Mouse (Mus musculus) lung, embryonic 14.5 days (tissue): ENCODE measurements around the gene Gm3238. TPM values are rescaled to one million over a fixed set of nuclear protein-coding genes. Genes with fewer than 3 reads are reported as not detected.
"Not testable (repeated sequence)": the region's sequence is repeated elsewhere in the genome, so short reads cannot be mapped to it uniquely, and the experiment has no call there.

Source experiments
- ATAC-seq: fragments of 200-750 bp; cut with Nextera tagmentation; 2 replicates; pipeline ENCODE4 v1.8.0; 2017; ENCODE audit warnings: mild to moderate bottlenecking, moderate TSS enrichment, moderate library complexity; ENCODE audit not compliant: insufficient read depth
- DNase-seq: peaks from one replicate; pipeline ENCODE4 v3.0.0-alpha.2; 2015
- H3K27ac ChIP-seq: fragments of 300-500 bp; sonication (generic); 2 replicates; pipeline ENCODE4 v1.5.1; 2014; ENCODE audit warnings: low read depth, mild to moderate bottlenecking, moderate library complexity
- H3K27me3 ChIP-seq: fragments of 300-500 bp; sonication (generic); 2 replicates; pipeline ENCODE4 v1.6.1; 2014; ENCODE audit warnings: low read length, control low read depth; ENCODE audit not compliant: insufficient read depth
- H3K36me3 ChIP-seq: fragments of 300-500 bp; sonication (generic); 2 replicates; pipeline ENCODE4 v1.6.1; 2014; ENCODE audit warnings: control low read depth; ENCODE audit not compliant: insufficient read depth
- H3K4me1 ChIP-seq: fragments of 300-500 bp; sonication (generic); 2 replicates; pipeline ENCODE4 v1.6.1; 2014; ENCODE audit warnings: antibody characterized with exemption, control low read depth; ENCODE audit not compliant: insufficient read depth
- H3K4me2 ChIP-seq: fragments of 300-500 bp; sonication (generic); 2 replicates; pipeline ENCODE4 v1.6.1; 2014; ENCODE audit warnings: mild to moderate bottlenecking
- H3K4me3 ChIP-seq: fragments of 300-500 bp; sonication (generic); 2 replicates; pipeline ENCODE4 v1.5.1; 2014; ENCODE audit warnings: low read depth, low read length
- H3K9ac ChIP-seq: fragments of 300-500 bp; sonication (generic); 2 replicates; pipeline ENCODE4 v1.6.1; 2014
- H3K9me3 ChIP-seq: fragments of 300-500 bp; sonication (generic); 2 replicates; pipeline ENCODE4 v1.6.1; 2016; ENCODE audit warnings: low read depth, low read length, control low read depth
- CTCF ChIP-seq: IDR thresholded peaks from 2 replicates; pipeline ENCODE4 v1.5.1; 2016; ENCODE audit warnings: antibody characterized with exemption, low read depth
- WGBS: fragments of 180-500 bp; shearing (Covaris S2); extraction: QIAGEN DNeasy Blood & Tissue Kit; methylation state at CpG from one replicate; pipeline ENCODE4 v1.1.7; 2014; 5-methylcytosine and 5-hydroxymethylcytosine counted together
- polyA plus RNA-seq: library from polyadenylated mRNA; unstranded; fragments of >200 nt; fragmentation: Nextera tagmentation; extraction: Ambion mirVana; gene quantifications from 2 replicates; pipeline ENCODE4 v1.2.1, GENCODE M21; 2014

Gm3238 gene
- not detected in 2 replicates for polyA plus RNA-seq

GRCm38 (mm10) chr10:77771225-77771624 is at the start of gene Gm3238:
TSS of gene Gm3238 (minus strand) at chr10:77771325.
- not testable (repeated sequence) for DNase-seq, H3K4me2 ChIP-seq, H3K27ac ChIP-seq, H3K36me3 ChIP-seq, H3K9ac ChIP-seq, H3K27me3 ChIP-seq, H3K4me3 ChIP-seq, H3K4me1 ChIP-seq, H3K9me3 ChIP-seq, ATAC-seq
- WGBS, result 50% methylated on average over 1 of the region's 1 CpGs

GRCm38 (mm10) chr10:77819203-77819602 is 48.1 kb upstream of the Gm3238 start:
- Histone ChIP-seq H3K27me3 (no peaks in the 10 kb centered on the region), H3K27ac (no peak overlapping the region), H3K9ac (no peak overlapping the region), H3K36me3 (no peaks in the 10 kb centered on the region), H3K9me3 (no peaks in the 10 kb centered on the region), H3K4me2 (no peak overlapping the region), H3K4me3 (no peak overlapping the region), H3K4me1 (no peaks in the 10 kb centered on the region)
- WGBS, result 27% methylated on average over 4 of the region's 4 CpGs
- ATAC-seq, result no peak
- DNase-seq, result no peak
- no peak for TF ChIP-seq CTCF

- H3K9me3 ChIP-seq, result no peaks in the 10 kb centered on the region
- ATAC-seq, result no peak
- H3K27me3 ChIP-seq, result no peaks in the 10 kb centered on the region
- no peaks in the 10 kb centered on the region for H3K36me3 ChIP-seq
- no peak for DNase-seq
- H3K27ac ChIP-seq, result no peak overlapping the region
- H3K4me1 ChIP-seq, result no peaks in the 10 kb centered on the region
- no peak for TF ChIP-seq CTCF
- WGBS, result 93% methylated on average over 4 of the region's 4 CpGs
- no peak overlapping the region for H3K4me2 ChIP-seq
- H3K9ac ChIP-seq, result no peak overlapping the region
- H3K4me3 ChIP-seq, result no peak overlapping the region
Observed at GRCm38 (mm10) chr10:77818523-77818922, 47.4 kb upstream of the Gm3238 start.

- TF ChIP-seq CTCF, result peak; percentile 76
Observed at GRCm38 (mm10) chr10:77815514-77815913, 44.4 kb upstream of the Gm3238 start.

GRCm38 (mm10) chr10:77814382-77814781 is 43.3 kb upstream of the Gm3238 start, which contains the start of gene Gm2696:
TSS of gene Gm2696 (plus strand) at chr10:77814682.
- ATAC-seq (no peak), DNase-seq (no peak)
- Histone ChIP-seq H3K4me3 (no peak within 1 kb of the TSS), H3K36me3 (no peaks in the 10 kb centered on the region), H3K27ac (no peak within 1 kb of the TSS), H3K9me3 (no peaks in the 10 kb centered on the region), H3K27me3 (no peaks in the 10 kb centered on the region), H3K9ac (no peak within 1 kb of the TSS), H3K4me1 (no peaks in the 10 kb centered on the region), H3K4me2 (no peak within 1 kb of the TSS)
- 24% methylated on average over 4 of the region's 4 CpGs for WGBS
- no peak for TF ChIP-seq CTCF

More at GRCm38 (mm10) chr10:77815514-77815913, 44.4 kb upstream of the Gm3238 start:
- Histone ChIP-seq H3K4me3 (no peak overlapping the region), H3K27ac (no peak overlapping the region), H3K4me2 (no peak overlapping the region), H3K4me1 (no peaks in the 10 kb centered on the region), H3K9ac (no peak overlapping the region), H3K36me3 (no peaks in the 10 kb centered on the region), H3K27me3 (no peaks in the 10 kb centered on the region), H3K9me3 (no peaks in the 10 kb centered on the region)
- no peak for ATAC-seq
- peak; percentile 42 for DNase-seq
- WGBS, result 25% methylated on average over 5 of the region's 5 CpGs

GRCm38 (mm10) chr10:77811743-77812142 is 40.6 kb upstream of the Gm3238 start, which contains the start of gene Gm9507:
TSS of gene Gm9507 (minus strand) at chr10:77811843.
- Histone ChIP-seq H3K9me3 (no peaks in the 10 kb centered on the region), H3K27ac (no peak within 1 kb of the TSS), H3K4me1 (no peaks in the 10 kb centered on the region), H3K36me3 (no peaks in the 10 kb centered on the region), H3K9ac (no peak within 1 kb of the TSS), H3K4me2 (no peak within 1 kb of the TSS), H3K4me3 (no peak within 1 kb of the TSS), H3K27me3 (no peaks in the 10 kb centered on the region)
- no peak for DNase-seq
- WGBS, result 64% methylated on average over 5 of the region's 5 CpGs
- ATAC-seq, result no peak
- no peak for TF ChIP-seq CTCF

GRCm38 (mm10) chr10:77804095-77804494 is 33.0 kb upstream of the Gm3238 start:
- Histone ChIP-seq H3K27ac (no peak overlapping the region), H3K9me3 (no peaks in the 10 kb centered on the region), H3K9ac (no peak overlapping the region), H3K27me3 (no peaks in the 10 kb centered on the region), H3K36me3 (no peaks in the 10 kb centered on the region), H3K4me1 (no peaks in the 10 kb centered on the region), H3K4me2 (no peak overlapping the region), H3K4me3 (no peak overlapping the region)
- no peak for TF ChIP-seq CTCF
- WGBS, result 32% methylated on average over 3 of the region's 3 CpGs
- ATAC-seq (no peak), DNase-seq (peak; percentile 35)
